12 mouse cellular contexts compared by ENCODE assay signal in genomic region chr1:184871506-184871905, GRCm38 (mm10). TPM values are rescaled to one million over a fixed set of nuclear protein-coding genes. Genes with fewer than 3 reads are reported as not detected.
A peak's percentile ranks its signal among the peaks of the same experiment; 100 is the strongest.
DNase-seq lines count a peak whose midpoint lies in the region; ATAC-seq and TF ChIP-seq lines count a peak whose summit lies in the region.
"Had no signal": no experiment of that assay in that cellular context is flagged by ENCODE, and none has a peak within 500 bp of the region (broad histone marks: within the 10 kb centered on the region; RNA-seq: fewer than 3 reads in every experiment).

No protein-coding gene starts in this region.

- ATAC-seq in kidney, embryonic 16.5 days (ENCODE audit: low FRiP score, low TSS enrichment), result peak; percentile 69
- peak; percentile 64 for ATAC-seq in lung, postnatal 0 days
- ATAC-seq: forebrain, embryonic 14.5 days had no signal

- peak; percentile 38 for DNase-seq in adrenal gland, adult 8-10 months
- no peak for DNase-seq in adrenal gland, postnatal 4 days (ENCODE audit: low spot score in 2 of 2)
- peak; percentile 19 to 53 for DNase-seq in adrenal gland, postnatal 36 days
- DNase-seq in lung, postnatal 0 days (ENCODE audit: low spot score), result peak; percentile 48
- DNase-seq in layer of hippocampus, adult 8-10 months (ENCODE audit: low spot score in 2 of 2), result no peak
- DNase-seq in retina, postnatal 1 day, result no peak
- DNase-seq in urinary bladder, postnatal 4 days (ENCODE audit: low spot score in 2 of 2), result no peak
- DNase-seq: cerebellum, adult 2 months; heart, postnatal 4 days had no signal

- H3K27me3 ChIP-seq in kidney, embryonic 16.5 days (ENCODE audit: insufficient read depth, low read length), result no peaks in the 10 kb centered on the region
- H3K27me3 ChIP-seq in lung, postnatal 0 days (replicated peaks; ENCODE audit: insufficient read depth, low read length), result no peaks in the 10 kb centered on the region

- H3K9ac ChIP-seq in kidney, embryonic 16.5 days (replicated peaks; ENCODE audit: low read length), result no peak overlapping the region
- no peak overlapping the region for H3K9ac ChIP-seq in lung, postnatal 0 days (replicated peaks; ENCODE audit: low read depth)

- no peak for TF ChIP-seq CTCF in lung, postnatal 0 days (IDR thresholded peaks at IDR 0.05)

- 88% methylated on average over 1 of the region's 1 CpGs for WGBS in kidney, embryonic 16.5 days
- 59% methylated on average over 1 of the region's 1 CpGs for WGBS in lung, postnatal 0 days

- peaks cover 24% of the 10 kb centered on the region for H3K4me1 ChIP-seq in kidney, embryonic 16.5 days (ENCODE audit: insufficient read depth, low read length)
- H3K4me1 ChIP-seq in lung, postnatal 0 days (ENCODE audit: insufficient read depth, low read depth, low read length), result peaks cover 19% of the 10 kb centered on the region; the same call in 1 of the 2 replicates

- no peaks in the 10 kb centered on the region for H3K9me3 ChIP-seq in kidney, embryonic 16.5 days (ENCODE audit: low read length)
- H3K9me3 ChIP-seq in lung, postnatal 0 days (ENCODE audit: low read length), result no peaks in the 10 kb centered on the region

- no peak for TF ChIP-seq EP300 in lung, postnatal 0 days (IDR thresholded peaks at IDR 0.05)

- no peaks in the 10 kb centered on the region for H3K36me3 ChIP-seq in kidney, embryonic 16.5 days (ENCODE audit: insufficient read depth, low read length)
- H3K36me3 ChIP-seq in lung, postnatal 0 days (ENCODE audit: insufficient read depth, low read length), result no peaks in the 10 kb centered on the region

- H3K4me2 ChIP-seq in kidney, embryonic 16.5 days (replicated peaks; ENCODE audit: low read depth, low read length), result no peak overlapping the region
- no peak overlapping the region for H3K4me2 ChIP-seq in lung, postnatal 0 days (replicated peaks; ENCODE audit: low read depth, low read length)

- no peak overlapping the region for H3K4me3 ChIP-seq in kidney, embryonic 16.5 days (ENCODE audit: low read length)
- no peak overlapping the region for H3K4me3 ChIP-seq in lung, postnatal 0 days (ENCODE audit: low read depth, low read length)
- H3K4me3 ChIP-seq: left cerebral cortex, adult 2 months had no signal

- peak overlapping the region; percentile 92 for H3K27ac ChIP-seq in kidney, embryonic 16.5 days (ENCODE audit: low read length)
- H3K27ac ChIP-seq in lung, postnatal 0 days (ENCODE audit: low read length), result no peak overlapping the region
- H3K27ac ChIP-seq: left cerebral cortex, adult 2 months had no signal

RNA-seq across cellular contexts. Expression of gene C130074G19Rik, which starts 11.5 kb away (rescaled TPM):
- total RNA-seq in adrenal gland, adult 8-10 months (2022), result 10 to 100 TPM; 30.1 to 57.1 (median 41.9) TPM
- total RNA-seq in adrenal gland, postnatal 4 days (2021), result 10 to 100 TPM; 31.8 to 32.5 TPM
- total RNA-seq in adrenal gland, postnatal 36 days (2021), result 10 to 100 TPM; 26.6 to 32.5 TPM
- polyA plus RNA-seq in kidney, embryonic 16.5 days (2015; fragmentation: Nextera tagmentation; extraction: Ambion mirVana), result 3.1 and 3.9 TPM in 2 replicates
- polyA plus RNA-seq in lung, postnatal 0 days (2015; fragmentation: Nextera tagmentation; extraction: Ambion mirVana), result 4.0 and 4.6 TPM in 2 replicates
- 1 to 10 TPM; 7.2 to 8.9 (median 8.4) TPM for total RNA-seq in layer of hippocampus, adult 8-10 months (2022)

RNA-seq across cellular contexts. Expression of gene Marc2, which starts 25.3 kb away (rescaled TPM):
- 100 to 1,000 TPM; 349 to 519 (median 450) TPM for total RNA-seq in adrenal gland, adult 8-10 months (2022)
- total RNA-seq in adrenal gland, postnatal 4 days (2021), result 100 to 1,000 TPM; 259 to 308 TPM
- total RNA-seq in adrenal gland, postnatal 36 days (2021), result 100 to 1,000 TPM; 380 to 404 TPM
- polyA plus RNA-seq in kidney, embryonic 16.5 days (2015; fragmentation: Nextera tagmentation; extraction: Ambion mirVana), result 196 and 228 TPM in 2 replicates
- 213 and 222 TPM in 2 replicates for polyA plus RNA-seq in lung, postnatal 0 days (2015; fragmentation: Nextera tagmentation; extraction: Ambion mirVana)
- total RNA-seq in layer of hippocampus, adult 8-10 months (2022), result 100 to 1,000 TPM; 104 to 131 (median 119) TPM

Comparison
In these comparisons a context has a peak if more than half of its experiments do, and no peak if none do; other contexts are left out.
1. DNase-seq: peak in adrenal gland, adult 8-10 months (single experiment), adrenal gland, postnatal 36 days (2 of 2) and lung, postnatal 0 days (single experiment); none in adrenal gland, postnatal 4 days (0 of 2), layer of hippocampus, adult 8-10 months (0 of 2), retina, postnatal 1 day (single experiment) and urinary bladder, postnatal 4 days (0 of 2).